Mouse (Mus musculus): Measurements from ENCODE around the gene Top2a. TPM values are rescaled to one million over a fixed set of nuclear protein-coding genes. Genes with fewer than 3 reads are reported as not detected.
A peak's percentile ranks its signal among the peaks of the same experiment; 100 is the strongest.

Gene Top2a
- total RNA-seq, 4 experiments from 2014 or later = 0.25 to 0.60 (median 0.29) TPM; not detected in 1

GRCm38 (mm10) chr11:98950484-98950883 is 73.5 kb downstream of the Top2a start:
- no peak for DNase-seq (ENCODE audit: low spot score in 2 of 2)

- peak in 1 of 2 experiments; percentile 64 for DNase-seq (ENCODE audit: low spot score in 2 of 2)
Measured at GRCm38 (mm10) chr11:98949958-98950460, 74.0 kb downstream of the Top2a start.

- DNase-seq (ENCODE audit: low spot score in 2 of 2) = no peak
Measured at GRCm38 (mm10) chr11:98949242-98949957, 74.6 kb downstream of the Top2a start.

- DNase-seq (ENCODE audit: low spot score in 2 of 2) = no peak
Measured at GRCm38 (mm10) chr11:98947969-98948569, 75.9 kb downstream of the Top2a start.

GRCm38 (mm10) chr11:98945605-98945977 is 78.4 kb downstream of the Top2a start:
- no peak for DNase-seq (ENCODE audit: low spot score in 2 of 2)

GRCm38 (mm10) chr11:98944897-98945604 is 78.9 kb downstream of the Top2a start:
- DNase-seq (ENCODE audit: low spot score in 2 of 2) = no peak

GRCm38 (mm10) chr11:98943741-98944461 is 80.1 kb downstream of the Top2a start:
- DNase-seq (ENCODE audit: low spot score in 2 of 2) = no peak

Other genes with a start within 250 kb of the Top2a start
- gene Nr1d1, start 248.9 kb downstream of the Top2a start, total RNA-seq (2022) = 100 to 1,000 TPM in 2 of 4 experiments, 10 to 100 TPM in 2; 83.4 to 175 (median 99.4) TPM
- 10 to 100 TPM; 53.9 to 57.7 (median 55.8) TPM for gene Msl1, start 228.7 kb downstream of the Top2a start, total RNA-seq (2022)
- gene Casc3, start 219.3 kb downstream of the Top2a start, total RNA-seq (2022) = 10 to 100 TPM; 14.1 to 18.4 (median 15.2) TPM
- under 1 TPM in 2 of 4 experiments, not detected in 2; 0.08 to 0.29 TPM for gene Rapgefl1, start 187.4 kb downstream of the Top2a start, total RNA-seq (2022)
- 1 to 10 TPM; 5.0 to 9.1 (median 7.7) TPM for gene Wipf2, start 160.6 kb downstream of the Top2a start, total RNA-seq (2022)
- under 1 TPM in 2 of 4 experiments, not detected in 2; 0.07 to 0.13 TPM for gene Cdc6, start 116.4 kb downstream of the Top2a start, total RNA-seq (2022)
- gene Rara, start 96.4 kb downstream of the Top2a start, total RNA-seq (2022) = 10 to 100 TPM in 2 of 4 experiments, 1 to 10 TPM in 2; 8.3 to 11.7 (median 9.5) TPM
- not detected for gene Gjd3, start 41.2 kb downstream of the Top2a start, total RNA-seq (2022)
- 10 to 100 TPM; 23.4 to 50.7 (median 34.4) TPM for gene Igfbp4, start 17.1 kb upstream of the Top2a start, total RNA-seq (2022)
- gene Tns4, start 65.1 kb upstream of the Top2a start, total RNA-seq (2022) = not detected
- not detected for gene Ccr7, start 130.9 kb upstream of the Top2a start, total RNA-seq (2022)
- gene Smarce1, start 206.8 kb upstream of the Top2a start, total RNA-seq (2022) = 10 to 100 TPM; 20.8 to 29.7 (median 25.3) TPM
- gene Krt222, start 219.9 kb upstream of the Top2a start, total RNA-seq (2022) = 1 to 10 TPM; 1.7 to 3.0 (median 2.0) TPM

Measured in gastrocnemius, adult 8-10 months (tissue).